Mouse (Mus musculus) liver, postnatal 0 days (tissue): ENCODE data around the gene Klhl2. TPM values are rescaled to one million over a fixed set of nuclear protein-coding genes. Genes with fewer than 3 reads are reported as not detected.
A peak's percentile ranks its signal among the peaks of the same experiment; 100 is the strongest.

Experiments
- ATAC-seq: fragments of 200-750 bp; cut with Nextera tagmentation; 2 replicates; pipeline ENCODE4 v1.8.0; 2017; ENCODE audit warnings: mild to moderate bottlenecking, moderate library complexity
- DNase-seq: peaks from one replicate; pipeline ENCODE4 v3.0.0-alpha.2; 2016
- H3K27ac ChIP-seq: fragments of 300-500 bp; sonication (generic); 2 replicates; pipeline ENCODE4 v1.5.1; 2014; ENCODE audit warnings: antibody characterized with exemption, moderate library complexity, mild to moderate bottlenecking, low read depth
- H3K27me3 ChIP-seq: fragments of 300-500 bp; sonication (generic); 2 replicates; pipeline ENCODE4 v1.6.1; 2014; ENCODE audit warnings: low read length, control low read depth, mixed read lengths; ENCODE audit not compliant: insufficient read depth
- H3K36me3 ChIP-seq: fragments of 300-500 bp; sonication (generic); replicated peaks from 2 replicates; pipeline ENCODE4 v1.6.1; 2014; ENCODE audit warnings: mild to moderate bottlenecking, control low read depth, low read length, moderate library complexity, mixed read lengths; ENCODE audit not compliant: insufficient read depth
- H3K4me1 ChIP-seq: fragments of 300-500 bp; sonication (generic); 2 replicates; pipeline ENCODE4 v1.6.1; 2014; ENCODE audit warnings: antibody characterized with exemption, mild to moderate bottlenecking, control low read depth; ENCODE audit not compliant: insufficient read depth
- H3K4me2 ChIP-seq: fragments of 300-500 bp; sonication (generic); 2 replicates; pipeline ENCODE4 v1.6.1; 2014; ENCODE audit warnings: low read depth, mild to moderate bottlenecking, low read length, moderate library complexity, mixed read lengths
- H3K4me3 ChIP-seq: fragments of 300-500 bp; sonication (generic); 2 replicates; pipeline ENCODE4 v1.5.1; 2014; ENCODE audit warnings: low read depth, low read length
- H3K9ac ChIP-seq: fragments of 300-500 bp; sonication (generic); replicated peaks from 2 replicates; pipeline ENCODE4 v1.6.1; 2014; ENCODE audit warnings: mild to moderate bottlenecking, moderate library complexity
- H3K9me3 ChIP-seq: fragments of 300-500 bp; sonication (generic); 2 replicates; pipeline ENCODE4 v1.6.1; 2016; ENCODE audit warnings: mild to moderate bottlenecking, control low read depth, low read length, mixed read lengths
- CTCF ChIP-seq: sonication (generic); IDR thresholded peaks from 2 replicates; pipeline ENCODE4 v1.5.1; 2016; ENCODE audit warnings: antibody characterized with exemption, low read depth
- EP300 ChIP-seq: IDR thresholded peaks from 2 replicates; pipeline ENCODE4 v1.6.1; 2016; ENCODE audit warnings: antibody characterized with exemption, low read depth, mild to moderate bottlenecking
- WGBS: fragments of 180-500 bp; shearing (Covaris S2); extraction: QIAGEN DNeasy Blood & Tissue Kit; methylation state at CpG from one replicate; pipeline ENCODE4 v1.1.7; 2014; ENCODE audit not compliant: insufficient replicate concordance; 5-methylcytosine and 5-hydroxymethylcytosine counted together
- polyA plus RNA-seq: library from polyadenylated mRNA; unstranded; fragments of >200 nt; fragmentation: Nextera tagmentation; extraction: Ambion mirVana; gene quantifications from 2 replicates; pipeline ENCODE4 v1.2.1, GENCODE M21; 2015

Gene Klhl2
- polyA plus RNA-seq, 1 experiment from 2014 or later = 6.7 TPM

GRCm38 (mm10) chr8:64844043-64844481, 5.8 kb downstream of the Klhl2 start:
- no peak overlapping the region for H3K4me2 ChIP-seq
- no peaks in the 10 kb centered on the region for H3K27me3 ChIP-seq
- peaks cover 32% of the 10 kb centered on the region for H3K4me1 ChIP-seq
- H3K4me3 ChIP-seq = no peak overlapping the region
- no peaks in the 10 kb centered on the region for H3K9me3 ChIP-seq
- H3K36me3 ChIP-seq = no peaks in the 10 kb centered on the region
- TF ChIP-seq CTCF = no peak
- 81% methylated on average over 4 of the region's 4 CpGs for WGBS
- H3K9ac ChIP-seq = no peak overlapping the region
- ATAC-seq (no peak), DNase-seq (no peak)
- no peak overlapping the region for H3K27ac ChIP-seq

DNA sequence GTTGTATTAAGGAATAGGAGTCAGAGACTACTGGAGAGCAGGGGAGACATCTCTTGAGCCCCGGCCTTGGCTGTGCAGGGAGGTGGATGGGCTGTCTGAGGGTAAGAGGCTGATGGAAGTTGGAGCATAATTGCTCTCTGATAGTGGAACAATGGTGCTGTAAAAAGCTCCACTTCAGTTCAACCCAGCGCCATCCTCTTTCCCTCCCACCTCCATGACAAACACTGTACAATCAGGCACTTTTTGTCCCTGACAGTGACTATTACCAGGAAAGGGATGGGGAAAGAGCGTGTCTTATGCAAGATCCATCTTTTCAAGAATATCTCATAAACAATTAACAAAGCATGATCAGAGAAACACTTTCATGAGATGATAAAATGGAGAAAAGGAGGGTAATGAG, 6.6 kb downstream of the Klhl2 start:
- peak; percentile 63 for ATAC-seq
- WGBS = 66% methylated on average over 3 of the region's 3 CpGs
- Histone ChIP-seq H3K27ac (no peak overlapping the region), H3K36me3 (no peaks in the 10 kb centered on the region), H3K9me3 (no peaks in the 10 kb centered on the region), H3K27me3 (no peaks in the 10 kb centered on the region), H3K4me1 (peaks cover 28% of the 10 kb centered on the region), H3K4me2 (no peak overlapping the region), H3K9ac (no peak overlapping the region), H3K4me3 (no peak overlapping the region)
- peak; percentile 8 for DNase-seq
- TF ChIP-seq CTCF (no peak), EP300 (peak; percentile 75)

GRCm38 (mm10) chr8:64841747-64842406, 7.9 kb downstream of the Klhl2 start:
- Histone ChIP-seq H3K27ac (no peak overlapping the region), H3K4me2 (no peak overlapping the region), H3K9ac (no peak overlapping the region), H3K9me3 (no peaks in the 10 kb centered on the region), H3K36me3 (no peaks in the 10 kb centered on the region), H3K4me3 (no peak overlapping the region), H3K27me3 (no peaks in the 10 kb centered on the region), H3K4me1 (peaks cover 29% of the 10 kb centered on the region)
- DNase-seq = no peak
- no peak for ATAC-seq
- TF ChIP-seq EP300 = no peak
- no peak for TF ChIP-seq CTCF
- WGBS = 82% methylated on average over 13 of the region's 13 CpGs

GRCm38 (mm10) chr8:64839628-64840027, 10.2 kb downstream of the Klhl2 start:
- no peak for ATAC-seq
- TF ChIP-seq CTCF (no peak), EP300 (no peak)
- no peaks in the 10 kb centered on the region for H3K36me3 ChIP-seq
- peaks cover 26% of the 10 kb centered on the region for H3K4me1 ChIP-seq
- no peak overlapping the region for H3K4me3 ChIP-seq
- no peaks in the 10 kb centered on the region for H3K9me3 ChIP-seq
- no peaks in the 10 kb centered on the region for H3K27me3 ChIP-seq
- WGBS = 79% methylated on average over 6 of the region's 6 CpGs
- peak; percentile 9 for DNase-seq
- H3K27ac ChIP-seq = no peak overlapping the region
- no peak overlapping the region for H3K4me2 ChIP-seq
- no peak overlapping the region for H3K9ac ChIP-seq

- Histone ChIP-seq H3K4me2 (no peak overlapping the region), H3K4me1 (peaks cover 3% of the 10 kb centered on the region), H3K4me3 (no peak overlapping the region), H3K9ac (no peak overlapping the region), H3K27me3 (no peaks in the 10 kb centered on the region), H3K27ac (no peak overlapping the region), H3K36me3 (peaks cover 4% of the 10 kb centered on the region; the same call in 1 of the 2 replicates), H3K9me3 (no peaks in the 10 kb centered on the region)
- TF ChIP-seq CTCF = no peak
- TF ChIP-seq EP300 = no peak
- DNase-seq (no peak), ATAC-seq (no peak)
- 77% methylated on average over 6 of the region's 6 CpGs for WGBS
Observed at GRCm38 (mm10) chr8:64835475-64836122, 14.2 kb downstream of the Klhl2 start.

DNA sequence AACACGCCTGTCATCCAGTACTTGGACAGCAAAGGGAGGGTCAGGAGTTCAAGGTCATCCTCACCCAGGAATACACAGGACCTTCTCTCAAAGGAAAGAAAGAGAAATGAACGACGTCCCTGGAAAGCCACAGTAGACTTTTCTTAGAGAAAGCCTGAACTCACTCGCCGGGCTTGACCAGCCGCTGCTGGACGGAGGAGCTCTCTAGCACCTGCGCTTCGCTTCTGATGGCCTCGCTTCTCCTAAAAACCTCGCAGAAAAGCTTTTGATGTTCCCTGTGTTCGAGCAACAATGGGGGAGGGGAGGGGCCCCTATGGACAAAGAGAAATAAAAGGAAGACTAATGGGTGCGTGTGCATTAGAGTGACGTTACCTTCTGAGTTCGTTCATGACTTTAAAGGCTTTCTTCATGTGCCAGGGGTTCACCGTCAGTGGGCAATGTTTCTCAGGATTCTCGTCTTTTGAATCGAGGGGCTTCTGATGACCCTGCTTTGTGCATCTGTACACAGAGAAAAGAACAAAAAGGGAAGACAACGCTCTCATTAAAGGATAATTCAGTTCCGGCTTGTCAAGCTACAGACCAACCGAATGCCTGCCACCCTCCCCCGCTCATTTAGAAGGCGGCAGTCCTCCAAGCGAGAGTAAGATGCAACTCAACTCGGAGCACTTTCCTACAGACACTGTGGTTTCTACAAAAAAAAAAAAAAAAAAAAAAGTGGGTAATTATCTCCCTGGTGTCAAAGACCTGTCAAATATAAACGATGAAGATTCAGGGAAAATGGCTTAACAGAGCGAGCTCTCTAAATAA, 15.5 kb downstream of the Klhl2 start:
- H3K27ac ChIP-seq = no peak overlapping the region
- no peaks in the 10 kb centered on the region for H3K27me3 ChIP-seq
- 69% methylated on average over 27 of the region's 27 CpGs for WGBS
- no peak overlapping the region for H3K4me2 ChIP-seq
- H3K9ac ChIP-seq = no peak overlapping the region
- no peaks in the 10 kb centered on the region for H3K9me3 ChIP-seq
- TF ChIP-seq CTCF (no peak), EP300 (no peak)
- ATAC-seq (no peak), DNase-seq (no peak)
- H3K4me3 ChIP-seq = no peak overlapping the region
- peaks cover 3% of the 10 kb centered on the region; the same call in 1 of the 2 replicates for H3K4me1 ChIP-seq
- H3K36me3 ChIP-seq = peaks cover 4% of the 10 kb centered on the region; the same call in 1 of the 2 replicates
